Mouse (Mus musculus) cerebellum, adult 11-12 months (tissue): ENCODE measurements at regions not wholly inside any gene's neighbourhood (a gene's known extent, or its start where the extent isn't known, plus 50 kb on each side); places are given as distances from the start of the nearest gene placed in this dataset.

Experiments
- DNase-seq: peaks from one replicate; pipeline ENCODE4 v3.0.0; 2022

GRCm38 (mm10) chrX:86490309-86490708 is 185.4 kb upstream of the Mageb4 start:
- DNase-seq, result peak; percentile 1
